Mouse (Mus musculus) limb, embryonic 11.5 days (tissue): Measurements from ENCODE around the gene Map3k7. TPM values are rescaled to one million over a fixed set of nuclear protein-coding genes. Genes with fewer than 3 reads are reported as not detected.

Experiments
- ATAC-seq: fragments of 200-750 bp; cut with Nextera tagmentation; 2 replicates; pipeline ENCODE4 v1.8.0; 2017; ENCODE audit warnings: low read depth; ENCODE audit not compliant: insufficient number of reproducible peaks, low FRiP score, low TSS enrichment
- DNase-seq: peaks from one replicate; pipeline ENCODE4 v3.0.0-alpha.2; 2015; ENCODE audit warnings: low spot score
- H3K27ac ChIP-seq: fragments of 300-500 bp; sonication (generic); replicated peaks from 2 replicates; pipeline ENCODE4 v1.5.1; 2014; ENCODE audit warnings: low read depth, mild to moderate bottlenecking, low read length
- H3K27me3 ChIP-seq: fragments of 300-500 bp; sonication (generic); 2 replicates; pipeline ENCODE4 v1.6.1; 2014; ENCODE audit warnings: mild to moderate bottlenecking, low read length, mixed read lengths; ENCODE audit not compliant: control insufficient read depth, insufficient read depth
- H3K36me3 ChIP-seq: fragments of 300-500 bp; sonication (generic); 2 replicates; pipeline ENCODE4 v1.6.1; 2014; ENCODE audit warnings: mild to moderate bottlenecking, low read length, moderate library complexity, mixed read lengths; ENCODE audit not compliant: control insufficient read depth, insufficient read depth
- H3K4me1 ChIP-seq: fragments of 300-500 bp; sonication (generic); 2 replicates; pipeline ENCODE4 v1.6.1; 2014; ENCODE audit warnings: low read length, mixed read lengths; ENCODE audit not compliant: control insufficient read depth, insufficient read depth
- H3K4me2 ChIP-seq: fragments of 300-500 bp; sonication (generic); 2 replicates; pipeline ENCODE4 v1.6.1; 2014; ENCODE audit warnings: low read depth, mild to moderate bottlenecking, moderate library complexity; ENCODE audit not compliant: severe bottlenecking
- H3K4me3 ChIP-seq: fragments of 300-500 bp; sonication (generic); 2 replicates; pipeline ENCODE4 v1.5.1; 2014; ENCODE audit warnings: low read depth, low read length
- H3K9ac ChIP-seq: fragments of 300-500 bp; sonication (generic); 2 replicates; pipeline ENCODE4 v1.6.1; 2014; ENCODE audit warnings: mild to moderate bottlenecking, low read length
- H3K9me3 ChIP-seq: fragments of 300-500 bp; sonication (generic); 2 replicates; pipeline ENCODE4 v1.6.1; 2016; ENCODE audit warnings: low read length; ENCODE audit not compliant: control insufficient read depth
- WGBS: fragments of 180-500 bp; shearing (Covaris S2); extraction: QIAGEN DNeasy Blood & Tissue Kit; methylation state at CpG from one replicate; pipeline ENCODE4 v1.1.7; 2014; 5-methylcytosine and 5-hydroxymethylcytosine counted together
- polyA plus RNA-seq: library from polyadenylated mRNA; unstranded; fragments of >200 nt; fragmentation: Nextera tagmentation; extraction: Ambion mirVana; gene quantifications from 2 replicates; pipeline ENCODE4 v1.2.1, GENCODE M21; 2014

Map3k7 gene
- polyA plus RNA-seq, 1 experiment from 2014 or later, result 55.1 TPM

GRCm38 (mm10) chr4:32060686-32061085 lies 96.8 kb downstream of the Map3k7 start:
- H3K9ac ChIP-seq, result no peak overlapping the region
- no peak for ATAC-seq
- WGBS, result 97% methylated on average over 4 of the region's 4 CpGs
- DNase-seq, result no peak
- H3K4me3 ChIP-seq, result no peak overlapping the region
- H3K27ac ChIP-seq, result no peak overlapping the region
- H3K27me3 ChIP-seq, result no peaks in the 10 kb centered on the region
- no peaks in the 10 kb centered on the region; the same call in 1 of the 2 replicates for H3K4me1 ChIP-seq
- no peaks in the 10 kb centered on the region for H3K36me3 ChIP-seq
- H3K9me3 ChIP-seq, result no peaks in the 10 kb centered on the region
- no peak overlapping the region for H3K4me2 ChIP-seq

DNA sequence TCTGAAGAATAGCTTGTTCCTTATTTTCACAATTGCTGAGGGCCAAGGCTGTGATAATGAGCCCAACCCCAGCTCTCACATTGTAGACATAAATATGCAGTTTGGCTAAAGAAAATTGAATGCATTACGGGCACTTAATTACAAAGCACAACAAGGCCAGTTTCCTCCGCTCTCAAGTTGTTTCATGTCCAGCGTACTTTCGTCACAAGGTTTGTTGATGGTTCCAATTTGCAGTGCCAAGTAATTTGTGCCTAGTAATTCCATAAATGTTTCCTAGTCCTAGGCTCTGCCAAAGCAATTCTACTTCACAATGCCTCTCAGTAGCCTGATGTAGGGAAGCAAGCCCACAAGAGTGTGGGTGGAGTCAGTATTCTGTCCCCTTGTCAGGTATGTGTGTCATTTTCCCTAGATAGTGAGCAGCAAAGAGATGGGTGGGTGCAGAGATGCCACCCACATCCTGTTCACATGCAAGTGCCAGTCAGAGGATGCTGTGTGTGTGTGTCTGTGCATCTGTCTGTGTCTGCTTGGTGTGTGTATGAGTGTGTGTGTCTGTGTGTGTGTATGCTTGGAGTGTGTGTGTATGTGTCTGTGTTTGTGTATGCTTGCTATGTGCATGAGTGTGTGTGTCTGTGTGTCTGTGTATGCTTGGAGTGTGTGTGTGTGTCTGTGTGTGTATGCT lies 98.6 kb downstream of the Map3k7 start:
- no peak for ATAC-seq
- Histone ChIP-seq H3K4me2 (no peak overlapping the region), H3K4me3 (no peak overlapping the region), H3K9ac (no peak overlapping the region), H3K9me3 (no peaks in the 10 kb centered on the region), H3K27ac (no peak overlapping the region), H3K27me3 (no peaks in the 10 kb centered on the region), H3K4me1 (no peaks in the 10 kb centered on the region), H3K36me3 (no peaks in the 10 kb centered on the region)
- DNase-seq, result no peak
- WGBS, result 63% methylated on average over 4 of the region's 4 CpGs

DNA sequence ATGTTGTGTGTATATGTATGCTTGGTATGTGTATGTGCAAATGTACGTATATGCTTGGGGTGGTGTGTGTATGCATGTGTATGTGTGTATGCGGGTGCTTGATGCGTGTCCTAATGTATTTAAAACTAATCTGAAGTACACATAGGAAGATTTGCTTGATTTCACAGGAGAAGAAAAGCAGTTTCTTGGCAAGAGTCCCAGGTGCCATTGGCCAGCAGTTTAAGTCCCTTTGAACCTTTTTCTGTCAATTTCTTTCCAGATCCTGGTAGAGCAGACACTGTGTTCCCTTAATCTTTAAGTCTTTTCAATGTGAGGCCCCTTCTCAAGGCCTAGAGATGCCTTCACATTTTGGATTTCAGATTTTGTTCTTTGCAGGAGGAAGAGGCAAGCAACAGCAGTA lies 99.4 kb downstream of the Map3k7 start:
- WGBS, result 92% methylated on average over 3 of the region's 3 CpGs
- Histone ChIP-seq H3K9me3 (no peaks in the 10 kb centered on the region), H3K9ac (no peak overlapping the region), H3K4me1 (no peaks in the 10 kb centered on the region), H3K4me2 (no peak overlapping the region), H3K36me3 (no peaks in the 10 kb centered on the region), H3K27ac (no peak overlapping the region), H3K4me3 (no peak overlapping the region), H3K27me3 (no peaks in the 10 kb centered on the region)
- DNase-seq (no peak), ATAC-seq (no peak)
